Mouse (Mus musculus): ENCODE data around the gene Sumf1.

DNA sequence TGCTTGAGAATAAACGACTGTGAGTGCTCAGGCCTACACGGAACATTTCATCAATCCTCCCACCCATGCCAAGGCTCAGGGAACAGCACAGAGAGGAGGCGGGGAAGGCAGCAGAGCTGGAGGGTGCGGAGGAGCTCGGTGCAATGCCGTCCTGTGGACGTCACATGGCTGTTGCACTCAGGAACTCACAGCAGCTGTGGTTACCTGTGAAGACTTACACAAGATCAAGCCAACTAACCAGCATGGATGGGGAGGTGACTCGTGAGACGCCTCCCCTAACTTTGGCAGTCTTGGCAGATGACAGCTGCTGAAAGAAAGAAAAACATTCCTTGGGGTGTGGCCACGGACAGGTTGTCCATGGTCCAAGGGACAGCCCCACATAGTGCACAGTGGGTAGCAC is 110.8 kb downstream of the Sumf1 start:
- no peak for TF ChIP-seq POLR2A (IDR thresholded peaks at IDR 0.05; ENCODE audit: low read depth, low read length)
- TF ChIP-seq TBP (conservative IDR thresholded peaks at IDR 0.05; ENCODE audit: low read depth, low read length): no peak
- no peak for TF ChIP-seq TCF12 (IDR thresholded peaks at IDR 0.05; ENCODE audit: low read depth, low read length)
- no peak for TF ChIP-seq CTCF (conservative IDR thresholded peaks at IDR 0.05 in 1 of 2, IDR thresholded peaks at IDR 0.05 in 1 of 2; ENCODE audit: low read depth in 2 of 2, low read length in 2 of 2)
- TF ChIP-seq ZC3H11A (IDR thresholded peaks at IDR 0.05; ENCODE audit: low read depth, low read length): no peak
- TF ChIP-seq CHD2 (IDR thresholded peaks at IDR 0.05; ENCODE audit: low read length): no peak

All from CH12.LX (cell line).